Mouse (Mus musculus): ENCODE data around the gene Kdm2b. TPM values are rescaled to one million over a fixed set of nuclear protein-coding genes. Genes with fewer than 3 reads are reported as not detected.

Gene Kdm2b
- total and polyA plus RNA-seq, 2 experiments from 2014 or later: 78.6 to 110 TPM

DNA sequence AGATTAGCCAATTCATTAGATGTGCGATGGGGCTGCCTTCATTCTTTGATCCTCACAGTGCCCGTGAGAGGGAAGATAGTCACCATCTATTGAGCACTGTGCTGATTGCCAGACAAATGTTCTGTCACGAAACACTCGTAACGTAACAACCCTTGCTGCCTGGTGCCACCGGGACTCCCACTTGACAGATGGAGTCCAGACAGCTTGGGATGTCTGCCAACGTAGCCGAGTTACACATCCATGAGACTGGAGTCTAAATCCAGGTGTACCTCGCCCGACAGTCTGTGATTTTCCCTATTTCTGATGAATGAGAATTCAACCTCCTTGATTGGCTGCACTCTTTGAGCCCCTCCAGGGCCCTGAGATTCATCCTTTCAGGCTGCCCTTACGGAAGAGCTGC lies 20.2 kb upstream of the Kdm2b start:
- H3K4me3 ChIP-seq (ENCODE audit: low read depth, low read length): no peak overlapping the region
- no peaks in the 10 kb centered on the region for H3K27me3 ChIP-seq (ENCODE audit: insufficient read depth, low read length)
- H3K36me3 ChIP-seq (ENCODE audit: insufficient read depth, low read length): no peaks in the 10 kb centered on the region
- no peak for ATAC-seq (ENCODE audit: low FRiP score)
- TF ChIP-seq CTCF (IDR thresholded peaks at IDR 0.05): no peak
- no peak overlapping the region for H3K27ac ChIP-seq (ENCODE audit: low read depth, low read length)
- no peak overlapping the region for H3K9ac ChIP-seq (replicated peaks; ENCODE audit: low read length, poor library complexity, severe bottlenecking)
- no peak overlapping the region for H3K4me2 ChIP-seq (ENCODE audit: low read depth, low read length, poor library complexity, severe bottlenecking)
- H3K4me1 ChIP-seq (ENCODE audit: insufficient read depth, low read length): no peaks in the 10 kb centered on the region
- 62% methylated on average over 11 of the region's 11 CpGs for WGBS
- DNase-seq (ENCODE audit: low spot score): peak; percentile 63
- no peaks in the 10 kb centered on the region for H3K9me3 ChIP-seq (ENCODE audit: low read length)

DNA sequence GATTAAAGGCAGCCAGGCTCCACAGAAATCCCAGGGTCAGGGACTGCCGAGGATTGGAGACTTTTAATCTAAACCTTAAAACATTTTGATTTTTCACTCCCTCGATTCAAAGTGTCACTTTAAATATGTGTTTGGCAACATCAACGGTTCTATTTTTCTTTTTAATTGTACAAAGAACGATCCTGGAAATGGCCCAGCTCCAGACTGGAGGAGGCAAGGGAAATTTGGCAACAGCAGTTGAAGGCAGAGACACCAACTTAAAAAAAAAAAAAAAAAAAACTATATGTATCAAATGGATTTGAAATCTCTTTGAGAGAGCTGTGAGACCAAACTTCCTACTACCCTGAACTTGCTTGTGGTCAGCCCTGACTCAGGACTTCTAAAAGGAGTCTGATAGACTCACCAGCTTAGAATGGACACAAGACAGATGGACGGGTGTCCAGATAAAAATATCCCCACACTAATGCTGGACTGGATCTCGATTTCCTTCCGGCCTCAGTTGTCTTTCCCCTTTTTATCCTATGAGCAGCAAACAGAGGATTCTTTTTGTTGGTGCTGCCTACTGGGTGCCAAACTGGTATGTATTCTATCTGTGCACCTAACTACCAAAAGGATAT lies 19.4 kb upstream of the Kdm2b start:
- H3K4me3 ChIP-seq (ENCODE audit: low read depth, low read length): no peak overlapping the region
- no peak for TF ChIP-seq CTCF (IDR thresholded peaks at IDR 0.05)
- no peak for DNase-seq (ENCODE audit: low spot score)
- no peak for ATAC-seq (ENCODE audit: low FRiP score)
- no peak overlapping the region for H3K4me2 ChIP-seq (ENCODE audit: low read depth, low read length, poor library complexity, severe bottlenecking)
- 58% methylated on average over 7 of the region's 7 CpGs for WGBS
- H3K4me1 ChIP-seq (ENCODE audit: insufficient read depth, low read length): no peaks in the 10 kb centered on the region
- no peak overlapping the region for H3K27ac ChIP-seq (ENCODE audit: low read depth, low read length)
- H3K9ac ChIP-seq (replicated peaks; ENCODE audit: low read length, poor library complexity, severe bottlenecking): no peak overlapping the region
- H3K27me3 ChIP-seq (ENCODE audit: insufficient read depth, low read length): no peaks in the 10 kb centered on the region
- no peaks in the 10 kb centered on the region for H3K36me3 ChIP-seq (ENCODE audit: insufficient read depth, low read length)
- no peaks in the 10 kb centered on the region for H3K9me3 ChIP-seq (ENCODE audit: low read length)

DNA sequence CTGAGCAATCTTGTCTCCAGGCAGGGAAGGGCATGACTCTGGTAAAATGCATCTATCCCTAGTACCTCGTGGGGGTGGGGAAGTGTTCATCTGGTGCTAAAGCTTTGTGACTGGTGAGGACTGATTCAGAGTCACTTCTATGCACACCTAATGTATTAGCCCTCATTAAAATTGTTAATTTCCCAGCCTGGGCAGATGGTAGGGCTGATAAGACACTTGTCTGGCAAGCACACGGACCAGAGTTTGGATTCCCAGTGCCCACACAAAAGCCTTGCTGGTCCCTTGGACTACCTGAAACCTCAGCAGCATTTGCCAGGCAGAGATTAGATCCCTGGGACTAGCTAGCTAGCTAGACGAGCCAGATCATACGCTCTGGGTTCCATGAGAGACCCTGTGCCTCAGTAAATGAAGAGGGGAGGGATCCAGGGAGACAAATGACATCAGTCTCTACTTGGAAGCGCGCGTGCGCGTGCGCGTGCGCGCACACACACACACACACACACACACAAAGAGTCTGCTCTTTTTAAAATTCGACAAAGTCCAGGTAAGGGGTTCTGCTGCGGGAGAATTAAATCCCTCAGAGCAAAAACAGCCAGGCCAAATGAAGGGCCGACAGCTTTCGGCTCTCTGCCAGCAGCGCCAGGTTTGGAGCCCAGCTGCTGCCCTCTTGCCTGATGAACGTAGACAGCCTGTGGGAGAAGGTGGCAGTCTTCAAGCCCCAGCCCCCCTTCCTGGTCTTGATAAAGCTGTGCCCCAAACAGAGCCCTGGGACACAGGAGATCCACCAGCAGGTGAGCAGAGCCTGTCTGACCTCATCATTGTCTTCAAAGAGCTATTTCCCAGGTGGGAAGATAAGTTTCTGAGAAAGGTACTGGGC lies 16.3 kb upstream of the Kdm2b start:
- WGBS: 55% methylated on average over 19 of the region's 19 CpGs
- no peak for TF ChIP-seq CTCF (IDR thresholded peaks at IDR 0.05)
- Histone ChIP-seq H3K9ac (replicated peaks; ENCODE audit: low read length, poor library complexity, severe bottlenecking) (no peak overlapping the region), H3K4me1 (ENCODE audit: insufficient read depth, low read length) (no peaks in the 10 kb centered on the region), H3K27ac (ENCODE audit: low read depth, low read length) (no peak overlapping the region), H3K4me3 (ENCODE audit: low read depth, low read length) (no peak overlapping the region), H3K9me3 (ENCODE audit: low read length) (no peaks in the 10 kb centered on the region), H3K4me2 (ENCODE audit: low read depth, low read length, poor library complexity, severe bottlenecking) (no peak overlapping the region), H3K36me3 (ENCODE audit: insufficient read depth, low read length) (no peaks in the 10 kb centered on the region), H3K27me3 (ENCODE audit: insufficient read depth, low read length) (no peaks in the 10 kb centered on the region)
- ATAC-seq (ENCODE audit: low FRiP score) (no peak), DNase-seq (ENCODE audit: low spot score) (peak; percentile 55)

DNA sequence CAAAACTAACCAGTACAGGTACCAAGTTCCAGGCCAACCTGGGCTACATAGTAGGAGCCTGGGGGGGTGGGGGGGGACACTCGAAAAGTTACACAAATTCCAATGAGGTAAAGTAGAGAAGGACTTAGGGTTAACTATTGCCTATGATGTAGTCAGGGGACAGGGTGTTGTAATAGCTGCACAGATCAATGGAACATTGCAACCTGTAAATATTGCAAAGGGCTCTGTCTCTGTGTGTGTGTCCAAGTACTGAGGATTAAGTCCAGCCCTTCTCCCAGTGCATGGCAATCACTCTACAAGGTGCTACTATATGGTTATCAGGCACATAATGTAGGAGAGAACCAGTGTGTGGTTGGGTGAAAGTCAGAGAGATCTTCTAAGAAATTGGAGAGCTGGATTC lies 11.3 kb upstream of the Kdm2b start:
- Histone ChIP-seq H3K27ac (ENCODE audit: low read depth, low read length) (no peak overlapping the region), H3K9me3 (ENCODE audit: low read length) (no peaks in the 10 kb centered on the region), H3K27me3 (ENCODE audit: insufficient read depth, low read length) (no peaks in the 10 kb centered on the region), H3K4me3 (ENCODE audit: low read depth, low read length) (no peak overlapping the region), H3K4me1 (ENCODE audit: insufficient read depth, low read length) (no peaks in the 10 kb centered on the region), H3K9ac (replicated peaks; ENCODE audit: low read length, poor library complexity, severe bottlenecking) (no peak overlapping the region), H3K4me2 (ENCODE audit: low read depth, low read length, poor library complexity, severe bottlenecking) (no peak overlapping the region), H3K36me3 (ENCODE audit: insufficient read depth, low read length) (no peaks in the 10 kb centered on the region)
- no peak for ATAC-seq (ENCODE audit: low FRiP score)
- 63% methylated on average over 1 of the region's 1 CpGs for WGBS
- TF ChIP-seq CTCF (IDR thresholded peaks at IDR 0.05): no peak
- DNase-seq (ENCODE audit: low spot score): no peak

DNA sequence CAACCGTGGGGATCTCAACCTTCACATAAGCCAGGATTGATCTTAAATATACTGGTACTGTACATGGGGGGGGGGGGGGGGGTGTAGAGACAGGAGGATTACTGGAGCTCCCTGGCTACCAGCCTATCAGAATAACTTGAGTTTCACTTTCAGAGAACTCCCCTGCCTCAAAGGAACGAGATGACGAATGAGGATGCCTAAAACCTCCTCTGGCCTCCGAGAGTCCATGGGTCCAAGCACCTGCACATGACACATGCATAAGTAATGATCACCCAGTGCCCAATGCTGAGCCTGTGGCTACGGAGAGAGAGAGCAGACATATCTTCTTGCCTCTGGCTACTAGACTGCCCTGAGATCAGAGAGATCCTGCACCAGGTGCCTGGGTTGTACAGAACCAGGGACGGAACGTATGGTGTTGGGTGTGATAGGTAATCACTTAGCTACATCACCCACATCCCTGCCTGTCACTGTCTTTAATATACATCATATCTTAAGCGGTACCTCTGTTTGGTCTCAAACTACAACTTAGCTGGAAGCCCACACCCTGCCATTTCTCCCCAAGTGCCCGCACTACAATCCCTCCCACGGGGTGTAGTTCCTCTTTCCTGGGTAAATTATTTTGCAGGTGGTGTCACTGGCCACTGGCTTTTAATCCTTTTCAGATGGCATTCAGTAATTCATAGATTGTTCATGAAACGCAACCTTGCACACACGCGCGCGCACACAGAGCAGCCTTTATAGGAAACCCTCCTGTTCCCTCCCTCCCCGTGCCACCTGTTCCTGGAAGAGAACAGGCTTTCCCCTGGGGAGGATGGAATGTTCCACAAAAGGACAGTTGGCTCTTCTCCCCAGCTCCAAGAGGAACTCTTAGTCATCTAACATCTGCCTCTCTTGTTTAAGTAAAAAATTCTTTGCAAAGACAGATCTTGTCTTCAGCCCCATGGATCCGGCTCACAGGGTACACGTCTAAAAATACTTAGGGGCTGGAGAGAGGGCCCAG lies 7.9 kb upstream of the Kdm2b start:
- Histone ChIP-seq H3K4me1 (ENCODE audit: insufficient read depth, low read length) (no peaks in the 10 kb centered on the region), H3K27ac (ENCODE audit: low read depth, low read length) (no peak overlapping the region), H3K9me3 (ENCODE audit: low read length) (no peaks in the 10 kb centered on the region), H3K9ac (replicated peaks; ENCODE audit: low read length, poor library complexity, severe bottlenecking) (no peak overlapping the region), H3K36me3 (ENCODE audit: insufficient read depth, low read length) (no peaks in the 10 kb centered on the region), H3K27me3 (ENCODE audit: insufficient read depth, low read length) (no peaks in the 10 kb centered on the region), H3K4me2 (ENCODE audit: low read depth, low read length, poor library complexity, severe bottlenecking) (no peak overlapping the region), H3K4me3 (ENCODE audit: low read depth, low read length) (no peak overlapping the region)
- DNase-seq (ENCODE audit: low spot score) (peak; percentile 27), ATAC-seq (ENCODE audit: low FRiP score) (no peak)
- 90% methylated on average over 18 of the region's 18 CpGs for WGBS
- TF ChIP-seq CTCF (IDR thresholded peaks at IDR 0.05): no peak

Data from midbrain, postnatal 0 days (tissue).